Mouse (Mus musculus) activated CD4-positive, CD25-positive, alpha-beta regulatory T cell (primary cell): ENCODE measurements around the gene Ppp1r17. TPM values are rescaled to one million over a fixed set of nuclear protein-coding genes. Genes with fewer than 3 reads are reported as not detected.

Source experiments
- polyA plus RNA-seq, 2 experiments: library from polyadenylated mRNA; unstranded; fragments of 100-300 nt; shearing (Covaris generic); gene quantifications; one replicate each; pipeline ENCODE4 v1.2.1; 2017

Ppp1r17 gene
- polyA plus RNA-seq, result not detected

DNA sequence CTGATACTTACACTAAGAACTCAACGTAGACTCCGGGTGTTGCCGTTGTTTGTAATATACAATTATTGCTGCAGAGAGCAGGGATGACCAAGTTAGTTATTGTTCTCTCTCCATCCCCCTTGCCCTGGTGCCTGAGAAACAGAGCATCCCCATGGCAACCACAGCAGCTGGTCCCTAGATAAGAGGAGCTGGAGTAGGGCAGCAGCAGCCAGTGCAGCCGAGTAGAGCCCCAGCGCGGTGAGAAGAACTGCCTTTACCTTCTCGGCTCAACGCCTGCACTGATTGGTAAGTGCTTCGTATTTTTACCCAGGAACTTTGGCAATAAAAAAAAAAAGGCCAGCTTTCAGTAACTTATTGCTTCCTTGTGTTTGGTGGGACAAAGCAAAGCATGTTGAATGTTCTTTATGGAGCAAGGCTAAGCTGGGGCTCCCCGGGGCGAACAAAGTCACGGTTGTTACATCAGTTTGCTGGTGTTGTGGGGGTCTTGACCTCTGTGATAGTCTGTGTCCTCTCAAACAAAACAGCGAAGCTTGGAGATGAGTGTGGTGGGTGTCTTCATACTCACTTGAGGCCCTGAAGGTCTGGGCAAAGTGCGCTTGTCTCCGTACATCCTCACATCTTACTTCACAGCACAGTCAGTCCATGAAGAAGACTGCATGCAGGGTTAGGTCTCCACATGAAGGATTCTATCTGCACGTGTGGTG is at the start of gene Ppp1r17:
Gene Ppp1r17, plus strand, starts transcription at position 207 of the 704 bp plus-strand sequence.

Other genes starting within 250 kb of the Ppp1r17 start
- not detected for gene Itprid1, start 180.6 kb upstream of the Ppp1r17 start, polyA plus RNA-seq